10 mouse cellular contexts compared by ENCODE assay signal in genomic region chr12:112737761-112738160, GRCm38 (mm10). TPM values are rescaled to one million over a fixed set of nuclear protein-coding genes. Genes with fewer than 3 reads are reported as not detected.
DNase-seq lines count a peak whose midpoint lies in the region; ATAC-seq and TF ChIP-seq lines count a peak whose summit lies in the region.
"Had no signal": no experiment of that assay in that cellular context is flagged by ENCODE, and none has a peak within 500 bp of the region (broad histone marks: within the 10 kb centered on the region; RNA-seq: fewer than 3 reads in every experiment).

No protein-coding gene starts in this region.

- WGBS in midbrain, postnatal 0 days, result 81% methylated on average over 14 of the region's 14 CpGs
- WGBS in midbrain, embryonic 15.5 days, result 87% methylated on average over 14 of the region's 14 CpGs
- 92% methylated on average over 14 of the region's 14 CpGs for WGBS in forebrain, embryonic 10.5 days

- no peaks in the 10 kb centered on the region for H3K4me1 ChIP-seq in midbrain, postnatal 0 days (ENCODE audit: insufficient read depth, low read length)
- no peaks in the 10 kb centered on the region for H3K4me1 ChIP-seq in midbrain, embryonic 15.5 days
- H3K4me1 ChIP-seq in forebrain, embryonic 10.5 days, result peaks cover 3% of the 10 kb centered on the region

- no peak for ATAC-seq in midbrain, postnatal 0 days (ENCODE audit: low FRiP score)
- no peak for ATAC-seq in midbrain, embryonic 15.5 days (replicated peaks)

- intact Hi-C loops in left cerebral cortex, postnatal 4 days (cut with DNase I), result no loop called here

- no peaks in the 10 kb centered on the region for H3K9me3 ChIP-seq in midbrain, postnatal 0 days (ENCODE audit: low read length)
- no peaks in the 10 kb centered on the region for H3K9me3 ChIP-seq in midbrain, embryonic 15.5 days
- no peaks in the 10 kb centered on the region for H3K9me3 ChIP-seq in forebrain, embryonic 10.5 days
- H3K9me3 ChIP-seq: limb, embryonic 15.5 days had no signal

- no peak overlapping the region for H3K27ac ChIP-seq in midbrain, postnatal 0 days (ENCODE audit: low read depth, low read length)
- no peak overlapping the region for H3K27ac ChIP-seq in midbrain, embryonic 15.5 days
- no peak overlapping the region for H3K27ac ChIP-seq in forebrain, embryonic 10.5 days
- H3K27ac ChIP-seq: limb, embryonic 15.5 days had no signal

- peaks cover 76% of the 10 kb centered on the region for H3K36me3 ChIP-seq in midbrain, postnatal 0 days (ENCODE audit: insufficient read depth, low read length)
- peaks cover 58% of the 10 kb centered on the region for H3K36me3 ChIP-seq in midbrain, embryonic 15.5 days (replicated peaks)
- H3K36me3 ChIP-seq in forebrain, embryonic 10.5 days (replicated peaks), result peaks cover 74% of the 10 kb centered on the region

- H3K9ac ChIP-seq in midbrain, postnatal 0 days (replicated peaks; ENCODE audit: low read length, poor library complexity, severe bottlenecking), result no peak overlapping the region
- no peak overlapping the region for H3K9ac ChIP-seq in midbrain, embryonic 15.5 days
- H3K9ac ChIP-seq: limb, embryonic 15.5 days had no signal

- H3K4me2 ChIP-seq in midbrain, postnatal 0 days (ENCODE audit: low read depth, low read length, poor library complexity, severe bottlenecking), result no peak overlapping the region
- no peak overlapping the region for H3K4me2 ChIP-seq in midbrain, embryonic 15.5 days
- H3K4me2 ChIP-seq: limb, embryonic 15.5 days had no signal

- H3K4me3 ChIP-seq in midbrain, postnatal 0 days (ENCODE audit: low read depth, low read length), result no peak overlapping the region
- H3K4me3 ChIP-seq in midbrain, embryonic 15.5 days, result no peak overlapping the region
- no peak overlapping the region for H3K4me3 ChIP-seq in forebrain, embryonic 10.5 days
- H3K4me3 ChIP-seq: limb, embryonic 15.5 days had no signal

- peak; percentile 50 to 87 for DNase-seq in adrenal gland, adult (ENCODE audit: inconsistent age in 2 of 2, low spot score in 1 of 2)
- DNase-seq in adrenal gland, adult 8-10 months, result no peak
- DNase-seq in midbrain, postnatal 0 days (ENCODE audit: low spot score), result peak; percentile 58
- peak; percentile 98 for DNase-seq in cerebellum, postnatal 14 days
- peak; percentile 95 for DNase-seq in left cerebral cortex, postnatal 4 days
- no peak for DNase-seq in thymus, postnatal 25 days
- DNase-seq in forebrain, embryonic 10.5 days (ENCODE audit: extremely low spot score, low spot score), result no peak
- DNase-seq: thymus, postnatal 36 days had no signal

- H3K27me3 ChIP-seq in midbrain, postnatal 0 days (ENCODE audit: insufficient read depth, low read length), result no peaks in the 10 kb centered on the region
- no peaks in the 10 kb centered on the region for H3K27me3 ChIP-seq in midbrain, embryonic 15.5 days (replicated peaks)
- H3K27me3 ChIP-seq in forebrain, embryonic 10.5 days (ENCODE audit: poor library complexity, severe bottlenecking), result no peaks in the 10 kb centered on the region
- H3K27me3 ChIP-seq: limb, embryonic 15.5 days had no signal

- TF ChIP-seq CTCF in midbrain, postnatal 0 days (IDR thresholded peaks at IDR 0.05), result no peak

RNA-seq across cellular contexts. Expression of gene Cep170b, which starts 17.5 kb away (rescaled TPM):
- 10 to 100 TPM; 43.6 to 74.0 (median 59.1) TPM for total RNA-seq in adrenal gland, adult 8-10 months (2022)
- total RNA-seq in midbrain, postnatal 0 days (2014; rRNA removed), result 125 and 140 TPM in 2 replicates
- 42.7 and 46.4 TPM in 2 replicates for polyA plus RNA-seq in midbrain, postnatal 0 days (2015; fragmentation: Nextera tagmentation; extraction: Ambion mirVana)
- 51.0 and 53.7 TPM in 2 replicates for polyA plus RNA-seq in midbrain, embryonic 15.5 days (2015; fragmentation: Nextera tagmentation; extraction: Ambion mirVana)
- 100 to 1,000 TPM; 183 to 185 TPM for total RNA-seq in left cerebral cortex, postnatal 4 days (2021)
- 5.9 and 7.9 TPM in 2 replicates for polyA plus RNA-seq in forebrain, embryonic 10.5 days (2016; fragmentation: Nextera tagmentation; extraction: Ambion mirVana)

RNA-seq across cellular contexts. Expression of gene Pld4, which starts 22.7 kb away (rescaled TPM):
- 10 to 100 TPM in 3 of 4 experiments, 1 to 10 TPM in 1; 9.1 to 21.7 (median 15.5) TPM for total RNA-seq in adrenal gland, adult 8-10 months (2022)
- total RNA-seq in midbrain, postnatal 0 days (2014; rRNA removed), result 12.2 and 12.6 TPM in 2 replicates
- 8.8 TPM in 2 replicates for polyA plus RNA-seq in midbrain, postnatal 0 days (2015; fragmentation: Nextera tagmentation; extraction: Ambion mirVana)
- polyA plus RNA-seq in midbrain, embryonic 15.5 days (2015; fragmentation: Nextera tagmentation; extraction: Ambion mirVana), result 7.3 and 8.6 TPM in 2 replicates
- total RNA-seq in left cerebral cortex, postnatal 4 days (2021), result 1 to 10 TPM; 6.2 to 6.6 TPM
- polyA plus RNA-seq in forebrain, embryonic 10.5 days (2016; fragmentation: Nextera tagmentation; extraction: Ambion mirVana), result 3.8 and 3.9 TPM in 2 replicates

RNA-seq across cellular contexts. Expression of gene Zbtb42, which starts 59.1 kb away (rescaled TPM):
- total RNA-seq in adrenal gland, adult 8-10 months (2022), result 10 to 100 TPM in 3 of 4 experiments, 1 to 10 TPM in 1; 8.7 to 20.1 (median 15.9) TPM
- 0.94 and 1.5 TPM in 2 replicates for total RNA-seq in midbrain, postnatal 0 days (2014; rRNA removed)
- 1.2 and 1.8 TPM in 2 replicates for polyA plus RNA-seq in midbrain, postnatal 0 days (2015; fragmentation: Nextera tagmentation; extraction: Ambion mirVana)
- polyA plus RNA-seq in midbrain, embryonic 15.5 days (2015; fragmentation: Nextera tagmentation; extraction: Ambion mirVana), result 1.9 and 2.5 TPM in 2 replicates
- 1 to 10 TPM in 1 of 2 experiments, under 1 TPM in 1; 0.62 to 1.9 TPM for total RNA-seq in left cerebral cortex, postnatal 4 days (2021)
- polyA plus RNA-seq in forebrain, embryonic 10.5 days (2016; fragmentation: Nextera tagmentation; extraction: Ambion mirVana), result 4.1 and 4.3 TPM in 2 replicates

Comparison
In these comparisons a context has a peak if more than half of its experiments do, and no peak if none do; other contexts are left out.
1. DNase-seq: peak in adrenal gland, adult (2 of 2), midbrain, postnatal 0 days (single experiment), cerebellum, postnatal 14 days (2 of 2) and left cerebral cortex, postnatal 4 days (single experiment); none in adrenal gland, adult 8-10 months (single experiment), thymus, postnatal 25 days (single experiment) and forebrain, embryonic 10.5 days (single experiment).